Mouse (Mus musculus): ENCODE results near the gene Thpo. TPM values are rescaled to one million over a fixed set of nuclear protein-coding genes. Genes with fewer than 3 reads are reported as not detected.

The Thpo gene
- polyA plus RNA-seq, 1 experiment = 4.0 TPM

DNA sequence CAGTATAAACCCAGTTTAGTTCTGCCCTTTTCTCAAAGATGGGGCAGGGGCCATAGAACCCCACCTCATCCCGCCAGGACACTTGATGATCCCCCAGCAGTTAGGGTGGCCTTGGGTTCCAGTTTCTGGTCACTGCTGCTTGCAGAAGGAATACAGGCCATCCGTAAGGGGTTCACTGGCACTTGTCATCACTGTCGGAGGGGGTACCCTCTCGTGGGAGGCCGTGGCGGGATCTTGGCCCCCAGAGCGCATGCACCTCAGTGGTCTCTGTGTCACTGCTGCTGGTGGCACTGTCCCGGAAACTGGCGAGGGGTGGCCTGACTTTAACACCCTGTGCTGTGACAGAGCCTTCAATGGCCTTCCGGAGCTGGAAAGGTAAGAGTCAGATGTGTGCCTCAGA lies 31.2 kb downstream of the Thpo start:
- WGBS = 94% methylated on average over 10 of the region's 10 CpGs
- no peaks in the 10 kb centered on the region for H3K27me3 ChIP-seq (ENCODE audit: control insufficient read depth, insufficient read depth, low read length)
- TF ChIP-seq POLR2A (IDR thresholded peaks at IDR 0.05; ENCODE audit: low read depth, low read length) (no peak), CTCF (IDR thresholded peaks at IDR 0.05; ENCODE audit: extremely low read depth, insufficient read length, insufficient replicate concordance, low read depth, low read length) (no peak)

DNA sequence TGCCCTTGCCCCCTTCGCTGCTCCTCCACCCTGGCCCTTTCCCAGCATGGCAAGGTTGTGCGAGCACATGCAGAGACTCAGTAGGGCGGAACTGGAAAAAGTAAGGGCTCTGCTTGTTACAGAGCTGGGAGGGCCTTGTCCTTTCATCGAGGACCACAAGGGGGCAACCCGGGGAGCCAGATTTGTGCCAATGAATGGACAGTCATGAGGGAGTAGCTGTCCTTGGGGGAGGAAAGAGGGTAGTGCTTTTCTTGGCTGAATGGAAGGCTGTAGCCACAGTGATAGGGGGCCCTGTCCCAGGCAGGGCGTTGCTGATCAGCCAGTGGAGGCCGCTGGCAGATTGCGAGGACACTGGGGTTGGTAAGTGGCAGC lies 31.8 kb downstream of the Thpo start:
- Histone ChIP-seq H3K4me1 (ENCODE audit: control insufficient read depth, insufficient read depth, insufficient read length, low read length) (no peaks in the 10 kb centered on the region), H3K27me3 (ENCODE audit: control insufficient read depth, insufficient read depth, low read length) (no peaks in the 10 kb centered on the region), H3K36me3 (ENCODE audit: control insufficient read depth, insufficient read depth, low read length) (peaks cover 27% of the 10 kb centered on the region), H3K27ac (ENCODE audit: insufficient read depth, low read depth, low read length) (no peak overlapping the region), H3K4me3 (ENCODE audit: low read depth, low read length) (no peak overlapping the region)
- TF ChIP-seq CTCF (IDR thresholded peaks at IDR 0.05; ENCODE audit: extremely low read depth, insufficient read length, insufficient replicate concordance, low read depth, low read length) (peak; percentile 63; the same call in 1 of the 2 replicates), POLR2A (IDR thresholded peaks at IDR 0.05; ENCODE audit: low read depth, low read length) (no peak)
- WGBS = 32% methylated on average over 8 of the region's 8 CpGs

More for the DNA sequence above, 31.2 kb downstream of the Thpo start:
- Histone ChIP-seq H3K4me3 (ENCODE audit: low read depth, low read length) (no peak overlapping the region), H3K36me3 (ENCODE audit: control insufficient read depth, insufficient read depth, low read length) (peaks cover 32% of the 10 kb centered on the region), H3K4me1 (ENCODE audit: control insufficient read depth, insufficient read depth, insufficient read length, low read length) (no peaks in the 10 kb centered on the region), H3K27ac (ENCODE audit: insufficient read depth, low read depth, low read length) (no peak overlapping the region)

GRCm38 (mm10) chr16:20701729-20702521 lies 32.4 kb downstream of the Thpo start:
- H3K27me3 ChIP-seq (ENCODE audit: control insufficient read depth, insufficient read depth, low read length) = no peaks in the 10 kb centered on the region; the same call in 1 of the 2 replicates
- no peak for TF ChIP-seq POLR2A (IDR thresholded peaks at IDR 0.05; ENCODE audit: low read depth, low read length)
- peaks cover 21% of the 10 kb centered on the region for H3K36me3 ChIP-seq (ENCODE audit: control insufficient read depth, insufficient read depth, low read length)
- no peak overlapping the region for H3K27ac ChIP-seq (ENCODE audit: insufficient read depth, low read depth, low read length)
- H3K4me1 ChIP-seq (ENCODE audit: control insufficient read depth, insufficient read depth, insufficient read length, low read length) = no peaks in the 10 kb centered on the region
- no peak overlapping the region for H3K4me3 ChIP-seq (ENCODE audit: low read depth, low read length)
- 70% methylated on average over 12 of the region's 12 CpGs for WGBS

DNA sequence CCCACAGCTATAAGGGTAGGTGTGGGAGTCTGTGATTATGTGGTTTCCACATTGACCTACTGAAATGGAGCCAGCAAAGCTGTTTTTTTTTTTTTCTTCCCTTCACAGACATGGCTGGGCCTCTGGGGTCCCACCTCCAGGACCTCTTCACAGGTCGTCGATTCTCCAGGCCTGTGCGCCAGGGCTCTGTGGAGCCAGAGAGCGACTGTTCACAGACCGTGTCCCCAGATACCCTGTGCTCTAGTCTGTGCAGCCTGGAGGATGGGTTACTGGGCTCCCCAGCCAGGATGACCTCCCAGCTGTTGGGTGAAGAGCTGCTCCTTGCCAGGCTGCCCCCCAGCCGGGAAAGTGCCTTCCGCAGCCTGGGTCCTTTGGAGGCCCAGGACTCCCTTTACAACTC lies 33.0 kb downstream of the Thpo start:
- peaks cover 3% of the 10 kb centered on the region for H3K27me3 ChIP-seq (ENCODE audit: control insufficient read depth, insufficient read depth, low read length)
- no peaks in the 10 kb centered on the region for H3K4me1 ChIP-seq (ENCODE audit: control insufficient read depth, insufficient read depth, insufficient read length, low read length)
- WGBS = 85% methylated on average over 7 of the region's 7 CpGs
- H3K27ac ChIP-seq (ENCODE audit: insufficient read depth, low read depth, low read length) = no peak overlapping the region
- no peak overlapping the region for H3K4me3 ChIP-seq (ENCODE audit: low read depth, low read length)
- TF ChIP-seq CTCF (IDR thresholded peaks at IDR 0.05; ENCODE audit: extremely low read depth, insufficient read length, insufficient replicate concordance, low read depth, low read length) = no peak
- no peak for TF ChIP-seq POLR2A (IDR thresholded peaks at IDR 0.05; ENCODE audit: low read depth, low read length)
- peaks cover 18% of the 10 kb centered on the region for H3K36me3 ChIP-seq (ENCODE audit: control insufficient read depth, insufficient read depth, low read length)

DNA sequence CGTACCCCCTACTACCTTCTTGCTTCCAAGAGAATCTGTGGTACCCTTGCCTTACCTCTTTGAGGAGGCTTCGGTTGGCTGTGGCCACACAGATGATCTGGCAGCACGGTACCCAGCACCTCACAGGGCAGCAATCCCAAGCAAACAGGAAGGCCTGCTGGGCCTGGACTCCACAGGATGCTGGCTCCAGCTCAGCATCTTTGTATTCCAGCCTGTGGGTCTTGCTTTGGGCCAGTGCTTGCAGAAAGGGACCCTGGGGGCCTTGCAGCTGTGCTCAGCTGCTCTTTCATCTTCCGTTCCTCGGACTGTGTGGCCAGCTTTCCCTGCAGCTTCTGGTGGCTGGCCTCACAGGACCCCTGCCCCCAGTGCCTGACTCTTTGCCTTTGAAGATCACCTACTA lies 34.3 kb downstream of the Thpo start:
- no peak for TF ChIP-seq CTCF (IDR thresholded peaks at IDR 0.05; ENCODE audit: extremely low read depth, insufficient read length, insufficient replicate concordance, low read depth, low read length)
- no peak for TF ChIP-seq POLR2A (IDR thresholded peaks at IDR 0.05; ENCODE audit: low read depth, low read length)
- no peak overlapping the region for H3K27ac ChIP-seq (ENCODE audit: insufficient read depth, low read depth, low read length)
- peaks cover 8% of the 10 kb centered on the region for H3K4me1 ChIP-seq (ENCODE audit: control insufficient read depth, insufficient read depth, insufficient read length, low read length)
- H3K27me3 ChIP-seq (ENCODE audit: control insufficient read depth, insufficient read depth, low read length) = peaks cover 15% of the 10 kb centered on the region
- no peak overlapping the region for H3K4me3 ChIP-seq (ENCODE audit: low read depth, low read length)
- H3K36me3 ChIP-seq (ENCODE audit: control insufficient read depth, insufficient read depth, low read length) = peaks cover 9% of the 10 kb centered on the region
- WGBS = 76% methylated on average over 5 of the region's 5 CpGs

- Histone ChIP-seq H3K36me3 (ENCODE audit: control insufficient read depth, insufficient read depth, low read length) (peaks cover 8% of the 10 kb centered on the region), H3K4me3 (ENCODE audit: low read depth, low read length) (no peak overlapping the region), H3K27ac (ENCODE audit: insufficient read depth, low read depth, low read length) (no peak overlapping the region), H3K27me3 (ENCODE audit: control insufficient read depth, insufficient read depth, low read length) (peaks cover 17% of the 10 kb centered on the region), H3K4me1 (ENCODE audit: control insufficient read depth, insufficient read depth, insufficient read length, low read length) (peaks cover 8% of the 10 kb centered on the region)
- WGBS = 72% methylated on average over 5 of the region's 5 CpGs
- TF ChIP-seq POLR2A (IDR thresholded peaks at IDR 0.05; ENCODE audit: low read depth, low read length) (no peak), CTCF (IDR thresholded peaks at IDR 0.05; ENCODE audit: extremely low read depth, insufficient read length, insufficient replicate concordance, low read depth, low read length) (no peak)
Measured at GRCm38 (mm10) chr16:20699266-20699665, 35.0 kb downstream of the Thpo start.

- Histone ChIP-seq H3K36me3 (ENCODE audit: control insufficient read depth, insufficient read depth, low read length) (peaks cover 13% of the 10 kb centered on the region), H3K4me1 (ENCODE audit: control insufficient read depth, insufficient read depth, insufficient read length, low read length) (peaks cover 8% of the 10 kb centered on the region), H3K27me3 (ENCODE audit: control insufficient read depth, insufficient read depth, low read length) (peaks cover 17% of the 10 kb centered on the region), H3K4me3 (ENCODE audit: low read depth, low read length) (peak overlapping the region; percentile 40), H3K27ac (ENCODE audit: insufficient read depth, low read depth, low read length) (no peak overlapping the region)
- TF ChIP-seq POLR2A (IDR thresholded peaks at IDR 0.05; ENCODE audit: low read depth, low read length) (no peak), CTCF (IDR thresholded peaks at IDR 0.05; ENCODE audit: extremely low read depth, insufficient read length, insufficient replicate concordance, low read depth, low read length) (no peak)
- 8% methylated on average over 46 of the region's 46 CpGs for whole genome bisulfite sequencing
Measured at GRCm38 (mm10) chr16:20695622-20696323, 38.5 kb downstream of the Thpo start.
